Mouse (Mus musculus) hindbrain, embryonic 12.5 days (tissue): Measurements from ENCODE around the gene Rasal3. TPM values are rescaled to one million over a fixed set of nuclear protein-coding genes. Genes with fewer than 3 reads are reported as not detected.

Experiments
- ATAC-seq: fragments of 200-750 bp; cut with Nextera tagmentation; 2 replicates; pipeline ENCODE4 v1.8.0; 2017; ENCODE audit warnings: moderate TSS enrichment; ENCODE audit not compliant: low FRiP score
- H3K27ac ChIP-seq: fragments of 300-500 bp; sonication (generic); 2 replicates; pipeline ENCODE4 v1.5.1; 2016; ENCODE audit warnings: mild to moderate bottlenecking
- H3K27me3 ChIP-seq: fragments of 300-500 bp; sonication (generic); 2 replicates; pipeline ENCODE4 v1.6.1; 2016; ENCODE audit warnings: mild to moderate bottlenecking
- H3K36me3 ChIP-seq: fragments of 300-500 bp; sonication (generic); 2 replicates; pipeline ENCODE4 v1.6.1; 2016; ENCODE audit warnings: mild to moderate bottlenecking
- H3K4me1 ChIP-seq: fragments of 300-500 bp; sonication (generic); 2 replicates; pipeline ENCODE4 v1.6.1; 2016
- H3K4me2 ChIP-seq: fragments of 300-500 bp; sonication (generic); replicated peaks from 2 replicates; pipeline ENCODE4 v1.6.1; 2016; ENCODE audit warnings: mild to moderate bottlenecking
- H3K4me3 ChIP-seq: fragments of 300-500 bp; sonication (generic); 2 replicates; pipeline ENCODE4 v1.5.1; 2016; ENCODE audit warnings: mild to moderate bottlenecking
- H3K9ac ChIP-seq: fragments of 300-500 bp; sonication (generic); 2 replicates; pipeline ENCODE4 v1.6.1; 2016; ENCODE audit warnings: mild to moderate bottlenecking, moderate library complexity
- H3K9me3 ChIP-seq: fragments of 300-500 bp; sonication (generic); replicated peaks from 2 replicates; pipeline ENCODE4 v1.6.1; 2016; ENCODE audit warnings: mild to moderate bottlenecking
- WGBS: fragments of 180-500 bp; shearing (Covaris S2); methylation state at CpG from one replicate; pipeline ENCODE4 v1.1.7; 2016; 5-methylcytosine and 5-hydroxymethylcytosine counted together
- polyA plus RNA-seq: library from polyadenylated mRNA; unstranded; fragments of >200 nt; fragmentation: Nextera tagmentation; extraction: Ambion mirVana; gene quantifications from 2 replicates; pipeline ENCODE4 v1.2.1, GENCODE M21; 2016

Gene Rasal3
- polyA plus RNA-seq, 1 experiment from 2014 or later = 0.39 TPM

DNA sequence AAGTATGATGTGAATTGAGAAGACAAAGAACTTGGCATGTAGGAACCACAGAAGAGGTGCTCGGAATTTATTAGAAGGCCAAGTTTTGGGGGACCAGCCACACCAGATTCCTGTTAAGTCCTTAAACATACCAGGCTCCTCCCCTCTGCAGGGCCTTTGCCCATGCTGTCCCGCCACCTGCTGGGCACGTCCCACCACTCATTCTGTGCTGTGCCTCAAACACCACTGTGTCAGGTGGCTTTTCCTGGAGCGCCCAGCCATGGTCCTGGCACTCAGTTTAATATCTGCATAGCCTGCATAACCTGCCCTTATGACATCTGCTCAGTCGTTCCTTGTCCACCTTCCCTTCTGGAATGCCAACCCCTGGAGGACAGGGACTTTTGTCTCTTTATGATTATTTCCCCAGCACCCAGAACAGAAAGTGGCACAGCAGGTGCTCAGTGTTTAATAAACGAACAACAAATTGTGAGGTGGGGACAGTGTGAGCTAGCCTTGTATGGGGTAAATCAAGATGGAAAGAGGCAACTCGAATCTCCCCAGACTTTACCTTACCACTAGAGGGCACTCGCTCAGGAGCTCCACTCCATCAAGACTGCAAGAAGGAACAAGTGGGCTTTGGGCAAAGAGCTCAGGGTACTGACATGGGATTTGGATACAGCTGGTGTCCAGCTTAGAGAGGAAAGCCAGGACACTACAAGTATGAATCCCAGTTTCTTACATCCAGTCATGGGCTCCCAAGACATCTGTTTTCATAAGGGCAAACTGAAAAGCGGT lies 16.5 kb downstream of the Rasal3 start:
- WGBS = 81% methylated on average over 9 of the region's 9 CpGs
- Histone ChIP-seq H3K36me3 (peaks cover 33% of the 10 kb centered on the region), H3K9ac (no peak overlapping the region), H3K4me2 (no peak overlapping the region), H3K4me3 (no peak overlapping the region), H3K4me1 (peaks cover 11% of the 10 kb centered on the region), H3K9me3 (no peaks in the 10 kb centered on the region), H3K27ac (no peak overlapping the region), H3K27me3 (peaks cover 15% of the 10 kb centered on the region)
- no peak for ATAC-seq

DNA sequence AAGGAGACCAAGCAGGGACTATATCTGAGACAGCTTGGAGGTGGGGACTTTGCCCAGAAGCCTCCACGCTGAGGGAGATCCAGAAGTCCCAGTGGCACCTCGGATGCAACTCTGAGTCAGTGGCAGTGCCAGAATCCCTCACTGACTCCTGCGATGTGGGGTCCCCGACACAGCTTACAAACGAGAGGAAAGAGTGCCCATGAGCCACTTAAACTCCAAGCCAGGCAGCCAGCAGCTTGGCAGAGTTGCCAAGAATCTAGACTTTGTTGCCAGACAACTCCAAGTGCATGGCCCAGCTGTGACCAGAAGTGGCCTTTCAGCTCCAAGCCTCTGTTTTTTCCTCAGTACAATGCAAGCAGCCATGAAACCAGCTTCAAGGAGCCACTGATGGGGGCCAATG lies 19.7 kb downstream of the Rasal3 start:
- no peak for ATAC-seq
- Histone ChIP-seq H3K36me3 (peaks cover 51% of the 10 kb centered on the region), H3K4me2 (no peak overlapping the region), H3K4me3 (no peak overlapping the region), H3K9me3 (no peaks in the 10 kb centered on the region), H3K27me3 (no peaks in the 10 kb centered on the region), H3K9ac (no peak overlapping the region), H3K4me1 (peaks cover 11% of the 10 kb centered on the region), H3K27ac (no peak overlapping the region)
- WGBS = 91% methylated on average over 5 of the region's 5 CpGs

GRCm38 (mm10) chr17:32382576-32382975 lies 20.8 kb downstream of the Rasal3 start:
- ATAC-seq = no peak
- Histone ChIP-seq H3K4me1 (peaks cover under 1% of the 10 kb centered on the region; the same call in 1 of the 2 replicates), H3K4me3 (no peak overlapping the region), H3K36me3 (peaks cover 60% of the 10 kb centered on the region), H3K27ac (no peak overlapping the region), H3K9me3 (no peaks in the 10 kb centered on the region), H3K4me2 (no peak overlapping the region), H3K27me3 (no peaks in the 10 kb centered on the region), H3K9ac (no peak overlapping the region)
- 89% methylated on average over 7 of the region's 7 CpGs for WGBS

DNA sequence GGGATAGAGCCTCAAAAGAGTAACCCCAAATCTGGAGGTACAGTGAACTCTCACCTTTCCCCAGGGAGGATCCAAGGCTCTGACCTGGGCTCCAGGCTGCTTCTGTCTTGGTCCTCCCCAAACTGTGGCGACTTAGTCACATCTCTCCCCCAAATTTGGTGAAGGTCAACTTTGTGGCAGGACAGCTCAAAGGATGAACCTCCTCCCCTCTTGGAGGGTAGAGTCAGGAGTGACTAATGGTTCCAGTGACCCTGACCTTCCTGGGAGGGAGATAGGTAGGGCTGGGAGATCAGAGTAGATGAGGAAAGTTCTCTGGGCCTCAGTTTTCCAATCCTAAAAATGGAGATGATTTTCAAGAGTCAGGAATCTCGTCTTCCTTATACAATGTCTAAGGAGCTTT lies 24.6 kb downstream of the Rasal3 start:
- Histone ChIP-seq H3K9ac (no peak overlapping the region), H3K36me3 (peaks cover 54% of the 10 kb centered on the region), H3K4me3 (no peak overlapping the region), H3K27me3 (no peaks in the 10 kb centered on the region), H3K27ac (no peak overlapping the region), H3K4me1 (no peaks in the 10 kb centered on the region), H3K4me2 (no peak overlapping the region), H3K9me3 (no peaks in the 10 kb centered on the region)
- no peak for ATAC-seq
- 75% methylated on average over 2 of the region's 2 CpGs for WGBS

- ATAC-seq = no peak
- Histone ChIP-seq H3K36me3 (peaks cover 38% of the 10 kb centered on the region), H3K4me3 (no peak overlapping the region), H3K4me1 (no peaks in the 10 kb centered on the region), H3K27ac (no peak overlapping the region), H3K9me3 (no peaks in the 10 kb centered on the region), H3K9ac (no peak overlapping the region), H3K4me2 (no peak overlapping the region), H3K27me3 (no peaks in the 10 kb centered on the region)
- WGBS = 83% methylated on average over 9 of the region's 9 CpGs
These were observed 26.2 kb downstream of the Rasal3 start for GRCm38 (mm10) chr17:32377137-32377536.

GRCm38 (mm10) chr17:32376475-32376874 lies 26.9 kb downstream of the Rasal3 start:
- Histone ChIP-seq H3K4me3 (no peak overlapping the region), H3K4me1 (no peaks in the 10 kb centered on the region), H3K27ac (no peak overlapping the region), H3K4me2 (no peak overlapping the region), H3K9ac (no peak overlapping the region), H3K27me3 (no peaks in the 10 kb centered on the region), H3K9me3 (no peaks in the 10 kb centered on the region), H3K36me3 (peaks cover 38% of the 10 kb centered on the region)
- ATAC-seq = no peak
- WGBS = 88% methylated on average over 15 of the region's 15 CpGs

DNA sequence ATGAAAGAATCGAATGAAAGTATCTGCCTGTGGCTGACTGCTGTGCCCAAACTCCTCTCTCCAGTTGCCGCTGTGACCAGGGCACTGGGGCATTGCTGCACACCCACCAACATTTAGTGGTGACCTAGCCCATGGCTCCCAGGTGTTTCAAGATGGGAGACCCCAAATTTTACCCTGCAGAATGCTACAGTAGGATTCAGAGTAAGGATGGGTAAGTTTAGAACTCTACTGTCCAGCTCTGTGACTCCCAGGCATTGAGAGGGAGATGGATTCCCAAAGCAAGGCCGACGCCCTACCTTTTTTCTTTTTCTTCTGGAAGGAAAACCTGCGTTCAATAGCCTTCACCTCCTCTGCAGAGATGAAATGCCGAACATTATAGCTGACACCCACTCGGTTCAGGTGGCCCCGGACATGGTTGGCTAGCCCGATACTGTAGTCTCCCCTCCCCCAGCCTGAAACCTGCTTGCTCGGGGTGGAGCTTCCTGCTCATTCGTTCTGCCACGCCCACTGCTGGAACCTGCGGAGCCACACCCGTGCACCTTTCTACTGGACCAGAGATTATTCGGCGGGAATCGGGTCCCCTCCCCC lies 34.3 kb downstream of the Rasal3 start:
- Histone ChIP-seq H3K9ac (no peak overlapping the region), H3K4me2 (peak overlapping the region; percentile 43), H3K27me3 (no peaks in the 10 kb centered on the region), H3K9me3 (no peaks in the 10 kb centered on the region), H3K4me3 (peak overlapping the region; percentile 12; the same call in 1 of the 2 replicates), H3K36me3 (no peaks in the 10 kb centered on the region), H3K4me1 (peaks cover 10% of the 10 kb centered on the region), H3K27ac (no peak overlapping the region)
- ATAC-seq = no peak
- WGBS = 19% methylated on average over 11 of the region's 17 CpGs

GRCm38 (mm10) chr17:32367706-32368105 lies 35.7 kb downstream of the Rasal3 start:
- Histone ChIP-seq H3K9me3 (no peaks in the 10 kb centered on the region), H3K27ac (no peak overlapping the region), H3K36me3 (no peaks in the 10 kb centered on the region), H3K9ac (no peak overlapping the region), H3K4me1 (peaks cover 17% of the 10 kb centered on the region), H3K4me2 (no peak overlapping the region), H3K4me3 (no peak overlapping the region), H3K27me3 (no peaks in the 10 kb centered on the region)
- 94% methylated on average over 11 of the region's 11 CpGs for WGBS
- no peak for ATAC-seq

DNA sequence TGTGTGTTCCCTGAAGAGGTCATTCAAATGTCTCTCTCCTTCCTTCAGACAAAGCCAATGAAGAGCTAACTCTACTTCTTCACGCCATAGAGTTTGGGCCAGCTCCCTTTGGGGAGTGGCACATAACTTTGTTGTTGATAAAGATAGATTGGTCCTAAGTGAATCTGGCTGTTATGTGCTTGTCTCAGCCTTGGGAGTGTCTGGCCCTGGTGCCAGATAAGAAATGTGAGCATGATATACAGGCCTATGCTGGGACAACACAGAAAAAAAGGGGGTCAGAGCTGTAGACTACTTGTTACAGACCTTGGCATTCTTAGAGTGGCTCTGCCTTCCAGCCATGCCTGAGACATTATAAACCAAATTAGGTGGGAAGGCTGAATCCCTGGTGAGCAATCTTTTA lies 38.1 kb downstream of the Rasal3 start:
- WGBS = 82% methylated on average over 1 of the region's 1 CpGs
- Histone ChIP-seq H3K27me3 (no peaks in the 10 kb centered on the region), H3K4me1 (peaks cover 29% of the 10 kb centered on the region), H3K4me3 (no peak overlapping the region), H3K9me3 (no peaks in the 10 kb centered on the region), H3K9ac (no peak overlapping the region), H3K36me3 (peaks cover 22% of the 10 kb centered on the region), H3K27ac (no peak overlapping the region), H3K4me2 (no peak overlapping the region)
- no peak for ATAC-seq

DNA sequence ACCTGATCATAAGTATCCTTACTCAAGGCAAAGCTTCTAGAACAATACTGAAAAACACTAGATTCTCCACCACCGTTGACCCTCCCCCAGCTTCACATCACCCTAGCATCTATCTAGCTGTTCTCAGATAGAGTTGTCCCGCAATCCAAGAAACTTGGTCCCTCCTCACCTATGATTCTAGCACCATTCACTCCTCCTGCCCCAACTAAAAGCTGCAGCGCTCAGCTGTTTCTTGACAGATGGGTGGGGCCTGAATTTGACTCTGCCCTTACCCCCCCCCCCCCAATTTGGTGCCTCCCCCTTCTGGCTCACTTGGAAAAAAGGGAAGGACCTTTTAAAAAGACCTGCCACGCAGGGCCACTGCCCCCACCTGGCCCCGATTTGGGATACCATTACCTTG lies 38.5 kb downstream of the Rasal3 start:
- 62% methylated on average over 5 of the region's 5 CpGs for WGBS
- H3K27ac ChIP-seq = peak overlapping the region; percentile 79

DNA sequence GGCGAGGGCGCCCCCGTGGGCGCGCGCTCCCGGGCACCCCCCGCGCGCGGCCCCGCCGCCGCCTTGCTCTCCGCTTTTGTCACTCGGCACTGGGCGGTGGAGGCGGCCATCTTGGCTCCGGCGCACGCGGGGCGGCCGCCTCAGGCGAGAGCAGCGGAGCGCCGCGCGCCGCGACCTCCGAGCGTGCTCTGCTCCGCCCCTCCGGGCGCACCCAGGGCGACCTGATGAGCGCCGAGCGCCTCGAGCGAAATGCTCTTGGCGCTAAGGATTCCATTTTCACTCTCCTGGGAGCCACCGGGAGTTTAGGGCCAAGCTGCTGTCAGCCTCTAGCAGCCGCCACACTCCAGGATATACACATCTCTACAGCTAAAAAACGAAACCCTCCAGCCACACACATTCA lies 39.1 kb downstream of the Rasal3 start:
- H3K9ac ChIP-seq = peak overlapping the region; percentile 98
- H3K9me3 ChIP-seq = no peaks in the 10 kb centered on the region
- H3K4me1 ChIP-seq = peaks cover 29% of the 10 kb centered on the region
- H3K27ac ChIP-seq = peak overlapping the region; percentile 79
- peaks cover 31% of the 10 kb centered on the region for H3K36me3 ChIP-seq
- peak; percentile 93 for ATAC-seq
- peak overlapping the region; percentile 87 for H3K4me3 ChIP-seq
- H3K27me3 ChIP-seq = no peaks in the 10 kb centered on the region
- peak overlapping the region; percentile 93 for H3K4me2 ChIP-seq
- WGBS = under 1% methylated on average over 27 of the region's 47 CpGs

More for the DNA sequence above, 38.5 kb downstream of the Rasal3 start:
- Histone ChIP-seq H3K9ac (peak overlapping the region; percentile 98; the same call in 1 of the 2 replicates), H3K4me3 (peak overlapping the region; percentile 87), H3K36me3 (peaks cover 26% of the 10 kb centered on the region), H3K27me3 (no peaks in the 10 kb centered on the region), H3K9me3 (no peaks in the 10 kb centered on the region), H3K4me1 (peaks cover 29% of the 10 kb centered on the region), H3K4me2 (peak overlapping the region; percentile 93)
- ATAC-seq = peak; percentile 15; the same call in 1 of the 2 replicates

DNA sequence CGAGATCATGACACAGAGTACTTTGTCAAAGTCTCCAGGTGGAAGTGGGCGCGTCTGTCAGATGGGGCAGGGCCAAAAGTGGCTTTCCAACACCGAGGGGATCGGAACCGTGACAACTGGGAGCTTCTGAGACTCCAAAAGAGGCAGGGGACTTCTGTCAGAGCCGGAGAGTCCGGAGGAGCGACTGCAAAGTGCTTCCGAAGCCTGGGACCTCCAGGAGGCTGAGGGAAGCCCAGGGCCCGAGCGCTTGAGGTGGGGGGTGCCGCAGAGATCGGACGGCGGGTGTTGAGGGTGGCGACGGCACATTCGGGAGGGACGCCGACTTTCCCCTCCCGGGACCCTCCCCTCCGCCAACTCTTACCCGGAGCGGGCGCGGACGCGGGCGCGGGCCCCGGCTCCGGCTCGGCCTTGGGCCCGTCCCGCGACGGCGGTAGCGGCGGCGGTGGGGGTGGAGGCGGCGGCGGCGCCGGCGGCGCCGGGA lies 39.5 kb downstream of the Rasal3 start:
- peak; percentile 62 for ATAC-seq
- Histone ChIP-seq H3K27me3 (no peaks in the 10 kb centered on the region), H3K4me1 (peaks cover 26% of the 10 kb centered on the region), H3K4me2 (peak overlapping the region; percentile 93), H3K27ac (peak overlapping the region; percentile 66; the same call in 1 of the 2 replicates), H3K4me3 (peak overlapping the region; percentile 87), H3K9me3 (no peaks in the 10 kb centered on the region), H3K36me3 (peaks cover 36% of the 10 kb centered on the region), H3K9ac (peak overlapping the region; percentile 98)
- under 1% methylated on average over 22 of the region's 50 CpGs for WGBS
